Mouse (Mus musculus): Measurements from ENCODE around the gene 2310050C09Rik. TPM values are rescaled to one million over a fixed set of nuclear protein-coding genes. Genes with fewer than 3 reads are reported as not detected.

2310050C09Rik gene
- not detected for polyA plus RNA-seq (2015; fragmentation: Illumina TruSeq; extraction: RNeasy Lipid Tissue Mini Kit (QIAGEN cat#74804); ENCODE audit: insufficient read depth, low replicate concordance)

DNA sequence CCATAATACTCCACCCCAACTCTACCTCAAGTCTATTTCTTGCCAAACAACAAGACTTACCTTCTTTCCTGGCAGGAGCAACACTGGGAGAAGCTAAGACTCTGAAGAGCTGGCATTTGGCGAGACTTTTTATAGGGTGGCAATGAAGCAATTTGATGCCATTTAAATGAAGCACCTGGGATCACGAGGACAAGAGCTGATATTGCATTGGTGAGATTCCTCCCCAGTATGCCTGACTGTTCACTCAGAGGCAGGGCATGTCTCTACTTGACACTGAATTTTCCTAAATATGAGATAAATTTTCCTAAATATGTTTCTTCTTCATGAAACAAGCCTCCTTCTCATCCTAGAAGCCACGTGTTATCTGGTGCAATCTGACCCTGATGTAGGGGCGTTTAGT, at the start of gene 2310050C09Rik:
Gene 2310050C09Rik (minus strand): TSS at position 101 of the 400 bp plus-strand sequence.

DNA sequence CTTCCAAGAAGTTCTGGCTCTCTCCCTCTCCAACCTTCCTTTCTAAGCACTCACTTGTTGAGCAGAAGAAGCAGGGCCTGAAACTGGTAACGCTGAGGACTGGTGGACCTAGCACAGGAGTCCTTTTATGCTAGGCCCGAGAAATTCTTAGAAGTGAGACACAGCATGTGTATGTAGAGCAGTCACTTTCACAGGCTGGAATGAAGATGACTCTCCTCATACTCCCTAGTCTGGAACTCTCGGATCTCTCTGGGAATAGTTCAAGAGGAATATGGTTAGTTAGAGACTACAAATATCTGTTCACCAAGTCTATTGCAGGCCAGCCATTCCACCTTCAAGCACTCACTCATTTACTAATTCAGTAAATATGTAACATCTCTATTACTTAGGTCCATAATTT, 18.8 kb downstream of the 2310050C09Rik start, which contains the start of gene Lce1l:
Gene Lce1l (minus strand): TSS at position 101 of the 400 bp plus-strand sequence.

DNA sequence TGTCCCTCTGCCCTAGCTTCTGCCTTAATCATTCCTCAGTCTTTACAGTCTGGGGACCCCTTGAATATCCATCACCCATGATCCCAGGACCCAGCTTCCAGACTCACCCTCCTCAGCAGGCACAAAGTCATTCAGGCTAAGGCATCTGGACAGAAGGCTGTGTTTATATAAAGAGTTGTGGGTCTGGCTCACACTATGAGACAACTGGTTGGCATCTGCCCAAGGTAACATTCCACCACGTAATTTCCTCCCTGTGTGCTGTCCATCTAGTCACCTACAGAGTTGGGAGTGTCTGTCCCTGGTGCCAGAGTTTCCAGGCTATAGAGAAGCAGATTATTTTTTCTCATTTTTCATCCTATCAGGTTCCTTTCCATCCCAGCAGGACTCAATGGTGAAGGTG, 42.9 kb downstream of the 2310050C09Rik start, which contains the start of gene Kprp:
Gene Kprp (minus strand): TSS at position 140 of the 400 bp plus-strand sequence.

Other genes with a start within 250 kb of the 2310050C09Rik start
- gene Lce6a, start 248.6 kb downstream of the 2310050C09Rik start, polyA plus RNA-seq (2015; fragmentation: Illumina TruSeq; extraction: RNeasy Lipid Tissue Mini Kit (QIAGEN cat#74804); ENCODE audit: insufficient read depth, low replicate concordance), result not detected
- not detected for gene Lce1a1, start 221.9 kb downstream of the 2310050C09Rik start, polyA plus RNA-seq (2015; fragmentation: Illumina TruSeq; extraction: RNeasy Lipid Tissue Mini Kit (QIAGEN cat#74804); ENCODE audit: insufficient read depth, low replicate concordance)
- gene Lce1b, start 213.3 kb downstream of the 2310050C09Rik start, polyA plus RNA-seq (2015; fragmentation: Illumina TruSeq; extraction: RNeasy Lipid Tissue Mini Kit (QIAGEN cat#74804); ENCODE audit: insufficient read depth, low replicate concordance), result not detected
- gene Lce1a2, start 199.9 kb downstream of the 2310050C09Rik start, polyA plus RNA-seq (2015; fragmentation: Illumina TruSeq; extraction: RNeasy Lipid Tissue Mini Kit (QIAGEN cat#74804); ENCODE audit: insufficient read depth, low replicate concordance), result not detected
- not detected for gene Lce1c, start 191.0 kb downstream of the 2310050C09Rik start, polyA plus RNA-seq (2015; fragmentation: Illumina TruSeq; extraction: RNeasy Lipid Tissue Mini Kit (QIAGEN cat#74804); ENCODE audit: insufficient read depth, low replicate concordance)
- not detected for gene Lce1d, start 183.0 kb downstream of the 2310050C09Rik start, polyA plus RNA-seq (2015; fragmentation: Illumina TruSeq; extraction: RNeasy Lipid Tissue Mini Kit (QIAGEN cat#74804); ENCODE audit: insufficient read depth, low replicate concordance)
- not detected for gene Lce1e, start 161.1 kb downstream of the 2310050C09Rik start, polyA plus RNA-seq (2015; fragmentation: Illumina TruSeq; extraction: RNeasy Lipid Tissue Mini Kit (QIAGEN cat#74804); ENCODE audit: insufficient read depth, low replicate concordance)
- gene Lce1f, start 149.9 kb downstream of the 2310050C09Rik start, polyA plus RNA-seq (2015; fragmentation: Illumina TruSeq; extraction: RNeasy Lipid Tissue Mini Kit (QIAGEN cat#74804); ENCODE audit: insufficient read depth, low replicate concordance), result not detected
- gene Gm38119, start 131.1 kb downstream of the 2310050C09Rik start, polyA plus RNA-seq (2015; fragmentation: Illumina TruSeq; extraction: RNeasy Lipid Tissue Mini Kit (QIAGEN cat#74804); ENCODE audit: insufficient read depth, low replicate concordance), result not detected
- gene Lce1g, start 117.9 kb downstream of the 2310050C09Rik start, polyA plus RNA-seq (2015; fragmentation: Illumina TruSeq; extraction: RNeasy Lipid Tissue Mini Kit (QIAGEN cat#74804); ENCODE audit: insufficient read depth, low replicate concordance), result not detected
- gene Lce1h, start 105.2 kb downstream of the 2310050C09Rik start, polyA plus RNA-seq (2015; fragmentation: Illumina TruSeq; extraction: RNeasy Lipid Tissue Mini Kit (QIAGEN cat#74804); ENCODE audit: insufficient read depth, low replicate concordance), result not detected
- not detected for gene Lce1i, start 91.3 kb downstream of the 2310050C09Rik start, polyA plus RNA-seq (2015; fragmentation: Illumina TruSeq; extraction: RNeasy Lipid Tissue Mini Kit (QIAGEN cat#74804); ENCODE audit: insufficient read depth, low replicate concordance)
- gene Lce1j, start 79.7 kb downstream of the 2310050C09Rik start, polyA plus RNA-seq (2015; fragmentation: Illumina TruSeq; extraction: RNeasy Lipid Tissue Mini Kit (QIAGEN cat#74804); ENCODE audit: insufficient read depth, low replicate concordance), result not detected
- not detected for gene Lce1k, start 62.3 kb downstream of the 2310050C09Rik start, polyA plus RNA-seq (2015; fragmentation: Illumina TruSeq; extraction: RNeasy Lipid Tissue Mini Kit (QIAGEN cat#74804); ENCODE audit: insufficient read depth, low replicate concordance)
- not detected for gene Kprp, start 43.0 kb downstream of the 2310050C09Rik start, polyA plus RNA-seq (2015; fragmentation: Illumina TruSeq; extraction: RNeasy Lipid Tissue Mini Kit (QIAGEN cat#74804); ENCODE audit: insufficient read depth, low replicate concordance)
- gene Lce1l, start 18.9 kb downstream of the 2310050C09Rik start, polyA plus RNA-seq (2015; fragmentation: Illumina TruSeq; extraction: RNeasy Lipid Tissue Mini Kit (QIAGEN cat#74804); ENCODE audit: insufficient read depth, low replicate concordance), result not detected
- not detected for gene Lce3a, start 56.0 kb upstream of the 2310050C09Rik start, polyA plus RNA-seq (2015; fragmentation: Illumina TruSeq; extraction: RNeasy Lipid Tissue Mini Kit (QIAGEN cat#74804); ENCODE audit: insufficient read depth, low replicate concordance)
- not detected for gene Lce3b, start 62.8 kb upstream of the 2310050C09Rik start, polyA plus RNA-seq (2015; fragmentation: Illumina TruSeq; extraction: RNeasy Lipid Tissue Mini Kit (QIAGEN cat#74804); ENCODE audit: insufficient read depth, low replicate concordance)
- gene Lce3c, start 74.3 kb upstream of the 2310050C09Rik start, polyA plus RNA-seq (2015; fragmentation: Illumina TruSeq; extraction: RNeasy Lipid Tissue Mini Kit (QIAGEN cat#74804); ENCODE audit: insufficient read depth, low replicate concordance), result not detected
- not detected for gene Lce3d, start 87.2 kb upstream of the 2310050C09Rik start, polyA plus RNA-seq (2015; fragmentation: Illumina TruSeq; extraction: RNeasy Lipid Tissue Mini Kit (QIAGEN cat#74804); ENCODE audit: insufficient read depth, low replicate concordance)
- not detected for gene Lce3e, start 96.8 kb upstream of the 2310050C09Rik start, polyA plus RNA-seq (2015; fragmentation: Illumina TruSeq; extraction: RNeasy Lipid Tissue Mini Kit (QIAGEN cat#74804); ENCODE audit: insufficient read depth, low replicate concordance)
- not detected for gene Lce3f, start 122.0 kb upstream of the 2310050C09Rik start, polyA plus RNA-seq (2015; fragmentation: Illumina TruSeq; extraction: RNeasy Lipid Tissue Mini Kit (QIAGEN cat#74804); ENCODE audit: insufficient read depth, low replicate concordance)
- gene Crct1, start 145.5 kb upstream of the 2310050C09Rik start, polyA plus RNA-seq (2015; fragmentation: Illumina TruSeq; extraction: RNeasy Lipid Tissue Mini Kit (QIAGEN cat#74804); ENCODE audit: insufficient read depth, low replicate concordance), result not detected
- not detected for gene Lce1m, start 148.8 kb upstream of the 2310050C09Rik start, polyA plus RNA-seq (2015; fragmentation: Illumina TruSeq; extraction: RNeasy Lipid Tissue Mini Kit (QIAGEN cat#74804); ENCODE audit: insufficient read depth, low replicate concordance)
- gene Gm4858, start 198.6 kb upstream of the 2310050C09Rik start, polyA plus RNA-seq (2015; fragmentation: Illumina TruSeq; extraction: RNeasy Lipid Tissue Mini Kit (QIAGEN cat#74804); ENCODE audit: insufficient read depth, low replicate concordance), result not detected

Data from spleen, adult 10 weeks (tissue).